Comparison of ENCODE assay signal across 28 mouse cellular contexts in the genomic region with DNA sequence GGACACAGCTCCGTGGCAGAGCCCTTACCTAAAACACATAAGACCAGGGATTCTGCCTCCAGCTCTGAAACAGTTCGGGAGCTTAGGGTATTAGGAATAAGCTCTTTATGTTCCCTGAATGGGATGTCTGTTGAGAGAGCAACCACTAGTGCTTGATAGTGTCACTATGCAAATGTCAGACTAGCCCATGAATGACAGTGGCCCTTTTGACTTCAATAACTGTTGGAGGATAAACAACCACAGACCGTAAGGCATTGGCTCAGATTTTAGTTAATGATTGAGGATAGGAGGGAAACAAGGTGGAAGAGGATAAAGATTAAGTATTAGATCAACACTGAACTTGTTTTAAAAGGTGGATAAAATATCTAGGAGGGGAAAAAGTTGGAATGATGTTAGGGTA. TPM values are rescaled to one million over a fixed set of nuclear protein-coding genes. Genes with fewer than 3 reads are reported as not detected.
DNase-seq lines count a peak whose midpoint lies in the region; ATAC-seq and TF ChIP-seq lines count a peak whose summit lies in the region.
"Had no signal": no experiment of that assay in that cellular context is flagged by ENCODE, and none has a peak within 500 bp of the region (broad histone marks: within the 10 kb centered on the region; RNA-seq: fewer than 3 reads in every experiment).

No protein-coding gene starts in this region.

- H3K4me1 ChIP-seq in kidney, adult 2 months (ENCODE audit: control insufficient read depth, insufficient read depth, low read length), result no peaks in the 10 kb centered on the region; the same call in 1 of the 2 replicates
- H3K4me1 ChIP-seq in liver, adult 2 months (ENCODE audit: control insufficient read depth, insufficient read depth, low read length), result peaks cover 15% of the 10 kb centered on the region
- H3K4me1 ChIP-seq in liver, embryonic 12.5 days, result no peaks in the 10 kb centered on the region
- no peaks in the 10 kb centered on the region; the same call in 1 of the 2 replicates for H3K4me1 ChIP-seq in midbrain, embryonic 14.5 days (ENCODE audit: control insufficient read depth, insufficient read depth, low read length)
- peaks cover 19% of the 10 kb centered on the region for H3K4me1 ChIP-seq in midbrain, embryonic 10.5 days
- no peaks in the 10 kb centered on the region for H3K4me1 ChIP-seq in heart, embryonic 12.5 days (replicated peaks)
- H3K4me1 ChIP-seq: embryonic facial prominence, embryonic 15.5 days; heart, embryonic 13.5 days had no signal

- DNase-seq in kidney, adult 2 months, result peak; percentile 68
- no peak for DNase-seq in kidney, adult 11 months
- DNase-seq in liver, adult 2 months (ENCODE audit: extremely low read depth, low read depth, low spot score), result peak; percentile 89
- DNase-seq in midbrain, embryonic 14.5 days, result peak; percentile 10
- no peak for DNase-seq in midbrain, embryonic 10.5 days (ENCODE audit: low spot score)
- DNase-seq: adrenal gland, postnatal 10 days; cerebellum, adult 11 months; cerebellum, adult 8-10 months; cerebellum, postnatal 14 days; embryo, embryonic 11 days; gastrocnemius, adult 2 months; gastrocnemius, postnatal 25 days; heart, postnatal 36 days had no signal

- no peak overlapping the region for H3K9ac ChIP-seq in liver, adult 2 months (ENCODE audit: low read depth, low read length)
- H3K9ac ChIP-seq in liver, embryonic 12.5 days, result no peak overlapping the region
- no peak overlapping the region for H3K9ac ChIP-seq in midbrain, embryonic 14.5 days (replicated peaks; ENCODE audit: low read length)
- H3K9ac ChIP-seq in heart, embryonic 12.5 days, result no peak overlapping the region
- H3K9ac ChIP-seq: embryonic facial prominence, embryonic 15.5 days; heart, embryonic 13.5 days had no signal

- H3K4me2 ChIP-seq in liver, embryonic 12.5 days, result no peak overlapping the region
- no peak overlapping the region for H3K4me2 ChIP-seq in midbrain, embryonic 14.5 days (ENCODE audit: low read length)
- H3K4me2 ChIP-seq in heart, embryonic 12.5 days, result no peak overlapping the region
- H3K4me2 ChIP-seq: embryonic facial prominence, embryonic 15.5 days; heart, embryonic 13.5 days had no signal

- ATAC-seq in liver, embryonic 12.5 days, result no peak
- ATAC-seq in midbrain, embryonic 14.5 days (ENCODE audit: low FRiP score, low TSS enrichment), result no peak
- no peak for ATAC-seq in heart, embryonic 12.5 days (ENCODE audit: insufficient number of reproducible peaks, low FRiP score)
- ATAC-seq: forebrain, embryonic 14.5 days had no signal

- WGBS in kidney, adult 2 months, result 56% methylated on average over 3 of the region's 3 CpGs
- WGBS in liver, adult 2 months, result 32% methylated on average over 3 of the region's 3 CpGs
- 58% methylated on average over 3 of the region's 3 CpGs for WGBS in liver, embryonic 12.5 days (ENCODE audit: insufficient replicate concordance)
- 13% methylated on average over 3 of the region's 3 CpGs for WGBS in midbrain, embryonic 14.5 days
- WGBS in midbrain, embryonic 10.5 days, result 17% methylated on average over 3 of the region's 3 CpGs
- 56% methylated on average over 3 of the region's 3 CpGs for WGBS in heart, embryonic 12.5 days

- no peaks in the 10 kb centered on the region for H3K27me3 ChIP-seq in kidney, adult 2 months (replicated peaks; ENCODE audit: control insufficient read depth, insufficient read depth, low read length)
- no peaks in the 10 kb centered on the region for H3K27me3 ChIP-seq in liver, adult 2 months (ENCODE audit: control insufficient read depth, insufficient read depth, low read length)
- H3K27me3 ChIP-seq in liver, embryonic 12.5 days (replicated peaks), result no peaks in the 10 kb centered on the region
- H3K27me3 ChIP-seq in midbrain, embryonic 14.5 days (ENCODE audit: control insufficient read depth, insufficient read depth, low read length), result no peaks in the 10 kb centered on the region
- H3K27me3 ChIP-seq in midbrain, embryonic 10.5 days (ENCODE audit: low read depth, poor library complexity, severe bottlenecking), result no peaks in the 10 kb centered on the region
- no peaks in the 10 kb centered on the region for H3K27me3 ChIP-seq in heart, embryonic 12.5 days (replicated peaks)
- H3K27me3 ChIP-seq: embryonic facial prominence, embryonic 15.5 days; heart, embryonic 13.5 days had no signal

- TF ChIP-seq POLR2A in kidney, adult 2 months (IDR thresholded peaks at IDR 0.05; ENCODE audit: low read depth, low read length), result no peak
- TF ChIP-seq POLR2A in liver, adult 2 months (IDR thresholded peaks at IDR 0.05; ENCODE audit: extremely low read depth, insufficient read depth, low read length), result no peak

- no peaks in the 10 kb centered on the region for H3K9me3 ChIP-seq in liver, embryonic 12.5 days (replicated peaks)
- H3K9me3 ChIP-seq in midbrain, embryonic 14.5 days (ENCODE audit: control insufficient read depth, low read length), result no peaks in the 10 kb centered on the region
- H3K9me3 ChIP-seq in midbrain, embryonic 10.5 days (replicated peaks), result no peaks in the 10 kb centered on the region
- H3K9me3 ChIP-seq in heart, embryonic 12.5 days (replicated peaks), result no peaks in the 10 kb centered on the region
- H3K9me3 ChIP-seq: embryonic facial prominence, embryonic 15.5 days; forebrain, embryonic 10.5 days; heart, embryonic 13.5 days had no signal

- no peak overlapping the region; the same call in 1 of the 2 replicates for H3K27ac ChIP-seq in kidney, adult 2 months (ENCODE audit: insufficient read depth, low read depth, low read length)
- peak overlapping the region; percentile 83 for H3K27ac ChIP-seq in liver, adult 2 months (replicated peaks; ENCODE audit: insufficient read depth, low read depth, low read length)
- H3K27ac ChIP-seq in liver, embryonic 12.5 days, result no peak overlapping the region
- no peak overlapping the region for H3K27ac ChIP-seq in midbrain, embryonic 14.5 days (replicated peaks; ENCODE audit: low read depth, low read length)
- no peak overlapping the region; the same call in 1 of the 2 replicates for H3K27ac ChIP-seq in midbrain, embryonic 10.5 days (replicated peaks)
- no peak overlapping the region for H3K27ac ChIP-seq in heart, embryonic 12.5 days (ENCODE audit: poor library complexity, severe bottlenecking)
- H3K27ac ChIP-seq: embryonic facial prominence, embryonic 15.5 days; forebrain, embryonic 10.5 days; gastrocnemius, adult 2 months; heart, embryonic 13.5 days had no signal

- H3K79me2 ChIP-seq in liver, adult 2 months (ENCODE audit: control insufficient read depth, insufficient read depth, low read length), result no peaks in the 10 kb centered on the region

- H3K4me3 ChIP-seq in kidney, adult 2 months (ENCODE audit: insufficient read depth, low read depth, low read length), result no peak overlapping the region
- H3K4me3 ChIP-seq in liver, adult 2 months (ENCODE audit: insufficient read depth, low read depth, low read length), result no peak overlapping the region
- no peak overlapping the region for H3K4me3 ChIP-seq in liver, embryonic 12.5 days
- H3K4me3 ChIP-seq in midbrain, embryonic 14.5 days (replicated peaks; ENCODE audit: low read depth, low read length), result no peak overlapping the region
- no peak overlapping the region for H3K4me3 ChIP-seq in midbrain, embryonic 10.5 days
- no peak overlapping the region for H3K4me3 ChIP-seq in heart, embryonic 12.5 days
- H3K4me3 ChIP-seq: embryonic facial prominence, embryonic 15.5 days; erythroblast, embryonic 14.5 days; forebrain, embryonic 10.5 days; gastrocnemius, adult 2 months; heart, embryonic 13.5 days had no signal

- no peak for TF ChIP-seq CTCF in kidney, adult 2 months (conservative IDR thresholded peaks at IDR 0.05; ENCODE audit: insufficient read depth, insufficient read length, low read depth, low read length)
- no peak for TF ChIP-seq CTCF in liver, adult 2 months (IDR thresholded peaks at IDR 0.05; ENCODE audit: low read depth, low read length)

- no peaks in the 10 kb centered on the region for H3K36me3 ChIP-seq in kidney, adult 2 months (ENCODE audit: control insufficient read depth, insufficient read depth, low read length)
- no peaks in the 10 kb centered on the region for H3K36me3 ChIP-seq in liver, adult 2 months (ENCODE audit: control insufficient read depth, insufficient read depth, low read length)
- no peaks in the 10 kb centered on the region for H3K36me3 ChIP-seq in liver, embryonic 12.5 days
- no peaks in the 10 kb centered on the region for H3K36me3 ChIP-seq in midbrain, embryonic 14.5 days (ENCODE audit: control insufficient read depth, insufficient read depth, low read length)
- no peaks in the 10 kb centered on the region for H3K36me3 ChIP-seq in midbrain, embryonic 10.5 days
- H3K36me3 ChIP-seq in heart, embryonic 12.5 days, result no peaks in the 10 kb centered on the region
- H3K36me3 ChIP-seq: embryonic facial prominence, embryonic 15.5 days; forebrain, embryonic 10.5 days; heart, embryonic 13.5 days had no signal

RNA-seq across cellular contexts. Expression of a gene that starts 41.6 kb away (rescaled TPM):
- polyA plus RNA-seq in kidney, adult 2 months (2012; rRNA removed), result 0.08 and 0.10 TPM in 2 replicates
- 0.09 and 0.13 TPM in 2 replicates for total RNA-seq in liver, adult 2 months (2014; rRNA removed)
- 0.13 TPM in 1 of 2 replicates, not detected in the other for polyA plus RNA-seq in liver, adult 2 months (2012; rRNA removed)
- polyA plus RNA-seq in liver, embryonic 12.5 days (2016; fragmentation: Nextera tagmentation; extraction: Ambion mirVana), result not detected in 2 replicates
- 0.34 TPM in 1 of 2 replicates, not detected in the other for polyA plus RNA-seq in midbrain, embryonic 14.5 days (2014; fragmentation: Nextera tagmentation; extraction: Ambion mirVana)
- polyA plus RNA-seq in midbrain, embryonic 10.5 days (2016; fragmentation: Nextera tagmentation; extraction: Ambion mirVana), result 0.14 TPM in 1 of 2 replicates, not detected in the other
- polyA plus RNA-seq in heart, embryonic 12.5 days (2016; fragmentation: Nextera tagmentation; extraction: Ambion mirVana), result not detected in 2 replicates
- total RNA-seq: adrenal gland, postnatal 10 days; adrenal gland, postnatal 4 days; common myeloid progenitor, adult 5-6 weeks; gastrocnemius, adult 2 months; gastrocnemius, postnatal 25 days; granulocyte monocyte progenitor cell, adult 5-6 weeks; heart, adult 8-10 months; heart, postnatal 36 days; MEL had no signal
- polyA plus RNA-seq: C2C12; embryonic facial prominence, embryonic 11.5 days; embryonic facial prominence, embryonic 15.5 days; erythroblast, embryonic 14.5 days; forebrain, embryonic 10.5 days; heart, embryonic 13.5 days; heart, postnatal 0 days had no signal

Comparison
In these comparisons a context has a peak if more than half of its experiments do, and no peak if none do; other contexts are left out.
1. DNase-seq: peak in kidney, adult 2 months (single experiment), liver, adult 2 months (single experiment) and midbrain, embryonic 14.5 days (single experiment); none in kidney, adult 11 months (single experiment) and midbrain, embryonic 10.5 days (single experiment).